In genomic region chr7:143599428-143600230, GRCm38 (mm10) we compare ENCODE assay signal across 8 mouse cellular contexts. TPM values are rescaled to one million over a fixed set of nuclear protein-coding genes. Genes with fewer than 3 reads are reported as not detected.
DNase-seq lines count a peak whose midpoint lies in the region; ATAC-seq and TF ChIP-seq lines count a peak whose summit lies in the region.

Cars (minus strand) TSS chr7:143600090.

- H3K27ac ChIP-seq in forebrain, embryonic 10.5 days: peak within 1 kb of the TSS; percentile 90
- H3K27ac ChIP-seq in heart, embryonic 15.5 days: peak within 1 kb of the TSS; percentile 57
- peak within 1 kb of the TSS; percentile 71 for H3K27ac ChIP-seq in liver, embryonic 14.5 days
- H3K27ac ChIP-seq in neural tube, embryonic 11.5 days (ENCODE audit: low read depth, low read length): no peak within 1 kb of the TSS
- peak within 1 kb of the TSS; percentile 63 for H3K27ac ChIP-seq in stomach, postnatal 0 days (replicated peaks)

- peak within 1 kb of the TSS; percentile 70 for H3K4me3 ChIP-seq in forebrain, embryonic 10.5 days
- peak within 1 kb of the TSS; percentile 98 for H3K4me3 ChIP-seq in heart, embryonic 15.5 days
- peak within 1 kb of the TSS; percentile 79 to 99 for H3K4me3 ChIP-seq in liver, embryonic 14.5 days (ENCODE audit: insufficient read depth in 1 of 2, low read depth in 2 of 2, low read length in 2 of 2)
- peak within 1 kb of the TSS; percentile 66 for H3K4me3 ChIP-seq in neural tube, embryonic 11.5 days (ENCODE audit: low read depth, low read length)
- peak within 1 kb of the TSS; percentile 94 for H3K4me3 ChIP-seq in stomach, postnatal 0 days (ENCODE audit: low read depth, low read length)

- WGBS in forebrain, embryonic 10.5 days: 2% methylated on average over 35 of the region's 35 CpGs
- WGBS in heart, embryonic 15.5 days: under 1% methylated on average over 35 of the region's 35 CpGs
- 2% methylated on average over 35 of the region's 35 CpGs for WGBS in liver, embryonic 14.5 days (ENCODE audit: insufficient replicate concordance)
- WGBS in neural tube, embryonic 11.5 days: 2% methylated on average over 35 of the region's 35 CpGs
- WGBS in stomach, postnatal 0 days: 2% methylated on average over 35 of the region's 35 CpGs

- no peaks in the 10 kb centered on the region for H3K9me3 ChIP-seq in forebrain, embryonic 10.5 days
- H3K9me3 ChIP-seq in heart, embryonic 15.5 days (replicated peaks): no peaks in the 10 kb centered on the region
- no peaks in the 10 kb centered on the region for H3K9me3 ChIP-seq in liver, embryonic 14.5 days (ENCODE audit: control insufficient read depth, low read length)
- H3K9me3 ChIP-seq in neural tube, embryonic 11.5 days (ENCODE audit: control insufficient read depth, low read length): no peaks in the 10 kb centered on the region
- H3K9me3 ChIP-seq in stomach, postnatal 0 days (ENCODE audit: control insufficient read depth, low read length): no peaks in the 10 kb centered on the region

- DNase-seq in CD8-positive naive resting alpha-beta T cell, adult 2 months (ENCODE audit: low read depth in 2 of 2, low spot score in 2 of 2): peak; percentile 93 to 97
- DNase-seq in c-Kit-positive CD71-negative TER-119-negative erythroid progenitor cells, embryonic 14.5 days (ENCODE audit: low read depth): peak; percentile 96
- peak; percentile 97 for DNase-seq in forebrain, embryonic 10.5 days (ENCODE audit: extremely low spot score, low spot score)
- DNase-seq in kidney, postnatal 25 days: peak; percentile 97
- DNase-seq in liver, embryonic 14.5 days (ENCODE audit: low read depth in 3 of 3, low spot score in 3 of 3): peak; percentile 95
- peak; percentile 95 for DNase-seq in neural tube, embryonic 11.5 days (ENCODE audit: low spot score)
- peak; percentile 95 for DNase-seq in stomach, postnatal 0 days (ENCODE audit: low spot score)

- H3K4me1 ChIP-seq in forebrain, embryonic 10.5 days: peaks cover 23% of the 10 kb centered on the region
- peaks cover 18% of the 10 kb centered on the region for H3K4me1 ChIP-seq in heart, embryonic 15.5 days (replicated peaks)
- H3K4me1 ChIP-seq in liver, embryonic 14.5 days (replicated peaks; ENCODE audit: control insufficient read depth in 2 of 2, insufficient read depth in 2 of 2, low read length in 1 of 2): peaks cover 11 to 13% of the 10 kb centered on the region in 2 experiments
- peaks cover 9% of the 10 kb centered on the region for H3K4me1 ChIP-seq in neural tube, embryonic 11.5 days (ENCODE audit: control insufficient read depth, insufficient read depth, low read length)
- 0 out of 2 replicates have a peak, but pooled peaks cover 4% of the 10 kb centered on the region for H3K4me1 ChIP-seq in stomach, postnatal 0 days (replicated peaks; ENCODE audit: control insufficient read depth, insufficient read depth)

- H3K36me3 ChIP-seq in forebrain, embryonic 10.5 days (replicated peaks): peaks cover 34% of the 10 kb centered on the region
- no peaks in the 10 kb centered on the region for H3K36me3 ChIP-seq in heart, embryonic 15.5 days
- peaks cover 11% of the 10 kb centered on the region for H3K36me3 ChIP-seq in liver, embryonic 14.5 days (replicated peaks; ENCODE audit: control insufficient read depth, insufficient read depth, low read depth)
- no peaks in the 10 kb centered on the region for H3K36me3 ChIP-seq in neural tube, embryonic 11.5 days (ENCODE audit: control insufficient read depth, insufficient read depth, low read length)
- no peaks in the 10 kb centered on the region for H3K36me3 ChIP-seq in stomach, postnatal 0 days (ENCODE audit: control insufficient read depth, insufficient read depth, low read length)

- peak; percentile 96 for ATAC-seq in heart, embryonic 15.5 days (replicated peaks; ENCODE audit: insufficient number of reproducible peaks, insufficient read depth, low FRiP score, low read depth)
- ATAC-seq in liver, embryonic 14.5 days (ENCODE audit: insufficient read depth): peak; percentile 99
- peak; percentile 97 for ATAC-seq in neural tube, embryonic 11.5 days (ENCODE audit: insufficient read depth, low FRiP score, low TSS enrichment)
- ATAC-seq in stomach, postnatal 0 days (ENCODE audit: low FRiP score, low TSS enrichment): peak; percentile 96

- H3K4me2 ChIP-seq in heart, embryonic 15.5 days: peak within 1 kb of the TSS; percentile 94
- peak within 1 kb of the TSS; percentile 92 for H3K4me2 ChIP-seq in liver, embryonic 14.5 days (ENCODE audit: low read depth)
- H3K4me2 ChIP-seq in neural tube, embryonic 11.5 days (ENCODE audit: low read depth): peak within 1 kb of the TSS; percentile 96
- peak within 1 kb of the TSS; percentile 89 for H3K4me2 ChIP-seq in stomach, postnatal 0 days (replicated peaks; ENCODE audit: low read depth)

- TF ChIP-seq CTCF in liver, embryonic 14.5 days (IDR thresholded peaks at IDR 0.05; ENCODE audit: low read depth): no peak; the same call in 1 of the 2 replicates
- peak; percentile 11; the same call in 1 of the 2 replicates for TF ChIP-seq CTCF in stomach, postnatal 0 days (IDR thresholded peaks at IDR 0.05; ENCODE audit: low read depth)

- TF ChIP-seq EP300 in liver, embryonic 14.5 days (IDR thresholded peaks at IDR 0.05; ENCODE audit: low read depth): 0 out of 2 replicates have a peak, but pooled peaks have one; percentile 20
- TF ChIP-seq EP300 in stomach, postnatal 0 days (optimal IDR thresholded peaks at IDR 0.05): no peak

- H3K9ac ChIP-seq in heart, embryonic 15.5 days: peak within 1 kb of the TSS; percentile 87
- peak within 1 kb of the TSS; percentile 99 for H3K9ac ChIP-seq in liver, embryonic 14.5 days (replicated peaks)
- H3K9ac ChIP-seq in neural tube, embryonic 11.5 days (ENCODE audit: low read length): peak within 1 kb of the TSS; percentile 72
- peak within 1 kb of the TSS; percentile 91 for H3K9ac ChIP-seq in stomach, postnatal 0 days (ENCODE audit: low read length)

- no peaks in the 10 kb centered on the region for H3K27me3 ChIP-seq in forebrain, embryonic 10.5 days (ENCODE audit: poor library complexity, severe bottlenecking)
- H3K27me3 ChIP-seq in heart, embryonic 15.5 days: no peaks in the 10 kb centered on the region
- no peaks in the 10 kb centered on the region for H3K27me3 ChIP-seq in liver, embryonic 14.5 days (ENCODE audit: control insufficient read depth, insufficient read depth, low read length)
- no peaks in the 10 kb centered on the region for H3K27me3 ChIP-seq in neural tube, embryonic 11.5 days (ENCODE audit: control insufficient read depth, insufficient read depth, low read length)
- no peaks in the 10 kb centered on the region for H3K27me3 ChIP-seq in stomach, postnatal 0 days (ENCODE audit: control insufficient read depth, insufficient read depth, low read length)

RNA-seq across cellular contexts. Expression of gene Cars, which starts in this region (rescaled TPM):
- 87.3 and 93.9 TPM in 2 replicates for polyA plus RNA-seq in forebrain, embryonic 10.5 days (2016; fragmentation: Nextera tagmentation; extraction: Ambion mirVana)
- 24.7 and 34.5 TPM in 2 replicates for polyA plus RNA-seq in heart, embryonic 15.5 days (2015; fragmentation: Nextera tagmentation; extraction: Ambion mirVana)
- polyA plus RNA-seq in liver, embryonic 14.5 days (2012; rRNA removed): 18.1 and 35.7 TPM in 2 replicates
- polyA plus RNA-seq in liver, embryonic 14.5 days (2014; fragmentation: Nextera tagmentation; extraction: Ambion mirVana): 41.4 and 42.7 TPM in 2 replicates
- polyA plus RNA-seq in neural tube, embryonic 11.5 days (2014; fragmentation: Nextera tagmentation; extraction: Ambion mirVana): 65.2 and 68.5 TPM in 2 replicates
- polyA plus RNA-seq in stomach, postnatal 0 days (2015; fragmentation: Nextera tagmentation; extraction: Ambion mirVana): 45.5 and 53.7 TPM in 2 replicates
